Mouse (Mus musculus): Measurements from ENCODE around the gene Sbf2.
A peak's percentile ranks its signal among the peaks of the same experiment; 100 is the strongest.
"Not testable (repeated sequence)": the region's sequence is repeated elsewhere in the genome, so short reads cannot be mapped to it uniquely, and the experiment has no call there.

Sbf2 gene

DNA sequence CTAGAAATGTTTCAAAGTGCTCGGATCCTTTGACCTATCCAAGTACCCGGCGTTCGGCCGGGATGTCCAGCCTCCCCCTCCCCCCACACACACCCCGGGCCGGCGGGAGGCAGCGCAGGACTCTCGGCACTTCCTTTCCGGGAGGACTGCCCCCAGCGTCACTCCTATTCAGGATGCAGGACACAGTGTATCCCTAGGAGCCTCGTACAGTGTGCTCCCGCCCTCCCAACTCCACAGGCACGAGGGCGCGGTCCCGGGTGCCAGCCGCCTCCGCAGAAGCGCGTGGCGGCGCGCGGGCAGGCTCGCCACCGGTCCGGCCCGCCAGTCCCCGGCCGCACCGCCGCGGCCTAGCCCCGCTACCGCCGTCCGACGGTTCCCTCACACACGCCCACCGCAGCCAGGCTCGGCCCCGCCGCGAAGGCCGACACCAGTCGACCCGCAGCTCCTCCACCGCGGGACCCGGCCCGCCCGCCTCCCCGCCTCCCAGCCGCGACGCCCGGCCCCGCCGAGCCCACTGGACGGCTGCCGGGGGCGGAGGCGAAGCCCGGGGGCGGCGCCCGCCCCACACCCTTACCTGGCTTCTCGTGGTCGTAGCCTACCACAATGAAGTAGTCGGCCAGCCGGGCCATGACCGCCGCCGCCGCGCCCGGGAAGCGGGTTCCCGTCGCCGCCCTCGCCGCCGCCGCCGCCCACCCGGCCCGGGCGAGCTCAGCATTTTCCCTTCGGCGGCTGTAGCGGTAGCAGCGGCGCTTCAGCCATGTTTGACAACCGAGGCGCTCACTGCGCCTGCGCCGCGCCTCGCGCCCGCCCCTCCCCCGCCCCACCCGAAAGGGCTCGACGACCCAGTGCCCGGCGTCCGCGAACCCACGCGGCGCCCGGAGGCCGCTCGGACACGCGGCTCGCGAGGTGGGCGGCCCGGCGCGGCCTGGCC, at the start of gene Sbf2:
Gene Sbf2, minus strand, starts transcription at position 790 of the 931 bp plus-strand sequence.
- DNase-seq (ENCODE audit: low read depth), result no peak

DNA sequence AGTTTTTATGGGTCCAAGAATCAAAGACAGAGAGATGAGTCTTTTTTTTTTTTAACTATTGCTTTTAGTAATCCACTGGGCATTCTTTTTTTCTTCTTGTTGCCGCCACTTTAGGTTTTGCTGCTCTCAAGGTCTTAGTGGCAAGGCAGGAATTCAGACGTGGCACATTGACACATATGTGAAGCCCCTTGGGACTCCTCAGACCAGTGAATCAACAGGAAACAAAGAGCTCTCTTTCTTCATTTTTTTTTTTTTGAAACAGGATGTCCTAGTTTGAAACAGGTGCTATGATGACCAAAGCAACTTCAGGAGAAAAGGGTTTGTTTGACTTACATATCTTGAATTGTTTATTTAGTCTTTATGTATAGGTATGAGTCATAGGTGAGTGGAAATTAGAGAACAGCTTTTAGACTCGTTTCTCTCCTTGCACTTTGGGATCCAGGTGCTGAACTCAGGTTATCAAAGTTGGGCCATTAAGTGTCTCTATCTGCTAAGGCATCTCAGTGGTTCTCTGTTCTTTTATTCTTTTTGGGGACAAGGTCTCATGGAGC, 43.7 kb upstream of the Sbf2 start:
- DNase-seq (ENCODE audit: low read depth), result no peak

DNA sequence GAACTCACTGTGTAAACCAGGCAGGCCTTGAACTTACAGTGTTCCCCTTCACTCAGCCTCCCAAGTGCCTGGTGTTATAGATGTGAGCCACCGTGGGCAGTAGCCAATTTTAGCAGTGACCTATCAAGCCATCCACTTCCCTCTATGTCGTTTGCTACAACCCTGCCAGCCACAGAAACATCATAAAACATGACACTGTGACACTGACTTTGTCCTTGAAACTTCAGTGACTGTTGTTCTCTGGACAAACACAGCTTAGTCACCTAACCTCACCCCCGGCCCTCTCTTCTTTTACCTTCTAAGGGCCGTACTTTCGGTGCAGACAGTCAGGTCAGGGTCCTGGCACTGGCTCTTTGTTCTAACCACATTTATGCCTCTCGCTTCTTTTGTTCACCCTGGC, 41.2 kb upstream of the Sbf2 start:
- DNase-seq (ENCODE audit: low read depth), result no peak

DNA sequence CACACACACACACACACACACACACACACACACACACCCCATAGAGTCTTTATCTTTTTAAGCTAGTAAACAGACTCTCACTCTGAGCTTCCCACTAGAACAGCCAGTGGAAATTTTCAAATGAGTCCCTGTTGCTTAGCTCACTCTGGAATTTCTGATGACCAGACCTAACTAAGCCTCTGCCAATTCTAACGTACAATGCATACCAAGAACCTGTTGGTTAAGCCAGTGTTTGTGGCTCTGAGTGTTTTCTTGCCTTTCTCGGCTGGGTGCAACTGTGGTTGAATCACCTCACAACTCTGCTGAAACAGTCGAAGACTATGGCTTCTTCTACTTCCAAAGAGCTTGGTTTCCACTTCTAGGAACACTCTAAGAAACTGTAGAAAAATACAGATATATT, 40.5 kb upstream of the Sbf2 start:
- DNase-seq (ENCODE audit: low read depth), result peak; percentile 67

DNA sequence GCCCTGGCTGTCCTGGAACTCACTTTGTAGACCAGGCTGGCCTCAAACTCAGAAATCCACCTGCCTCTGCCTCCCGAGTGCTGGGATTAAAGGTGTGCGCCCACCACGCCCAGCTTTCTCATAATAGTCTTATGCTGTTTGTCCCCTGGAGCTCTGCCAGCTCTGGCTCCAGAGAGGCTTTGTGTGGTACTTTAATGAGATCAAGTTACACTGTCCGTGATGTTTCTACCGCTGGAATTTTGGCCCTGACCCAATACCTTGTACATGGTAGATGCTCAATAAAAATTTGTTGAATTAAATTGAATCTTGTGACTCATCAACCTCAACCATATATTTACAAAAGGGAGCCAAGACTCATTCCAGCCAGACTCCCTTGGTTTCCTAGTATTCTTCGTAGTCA, 36.4 kb upstream of the Sbf2 start:
- no peak for DNase-seq (ENCODE audit: low read depth)

DNA sequence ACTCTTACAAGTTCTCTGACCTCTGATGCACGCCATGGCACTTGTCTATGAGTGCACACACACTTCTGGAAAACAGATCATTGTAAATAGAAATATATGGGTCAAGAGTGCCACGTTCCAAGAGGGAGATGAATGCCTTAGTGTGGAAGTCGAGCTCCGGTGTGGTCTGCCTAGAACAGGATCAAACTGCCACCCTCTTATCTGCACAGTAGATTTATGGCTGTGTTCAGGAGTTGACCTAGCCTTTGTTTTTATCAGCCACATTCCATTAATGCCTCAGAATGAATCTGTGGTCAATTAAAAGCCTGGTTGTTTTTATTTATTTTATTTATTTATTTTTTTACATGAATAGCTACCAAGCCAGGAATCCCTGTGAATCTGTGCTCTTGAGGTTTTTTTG, 35.8 kb upstream of the Sbf2 start:
- no peak for DNase-seq (ENCODE audit: low read depth)

DNA sequence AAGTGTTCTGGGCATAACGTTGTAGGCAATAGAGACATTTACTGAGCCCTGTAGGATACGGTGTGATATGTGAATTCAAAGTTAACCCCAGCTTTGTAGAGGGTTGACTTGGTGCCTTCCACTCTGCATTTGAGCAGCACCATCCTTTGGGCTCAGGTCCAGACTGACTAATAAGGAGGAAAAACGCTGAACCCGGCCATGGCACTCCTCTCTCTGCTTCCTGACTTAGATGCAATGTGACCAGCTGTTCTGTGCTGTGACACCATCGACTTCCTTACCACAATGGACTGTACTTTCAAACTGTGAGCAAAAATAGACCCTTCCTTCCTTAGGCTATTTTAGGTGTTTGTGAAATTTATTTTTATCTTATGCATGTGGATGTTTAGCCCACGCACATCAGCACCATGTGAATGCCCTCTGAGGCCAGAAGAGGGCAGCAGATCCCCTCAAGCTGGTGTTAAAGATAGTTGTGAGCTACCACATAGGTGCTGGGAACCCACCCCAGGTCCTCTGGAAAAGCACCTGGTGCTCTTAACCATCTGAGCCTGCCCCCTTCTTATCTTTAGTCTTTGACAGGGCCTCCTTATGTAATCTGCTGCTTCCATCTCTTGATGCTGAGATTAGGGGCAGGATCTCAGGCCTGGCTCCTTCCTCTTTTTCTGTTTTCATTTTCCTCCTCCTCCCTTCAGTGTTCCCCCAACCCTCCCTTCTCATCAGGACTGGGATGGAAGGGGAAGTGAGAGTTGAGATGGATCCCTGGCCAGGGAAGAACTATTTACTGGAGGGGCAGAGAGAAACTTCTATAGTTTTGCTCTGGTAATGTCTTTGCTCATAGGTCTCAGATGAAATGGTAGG, 34.6 kb upstream of the Sbf2 start:
- no peak for DNase-seq (ENCODE audit: low read depth)

DNA sequence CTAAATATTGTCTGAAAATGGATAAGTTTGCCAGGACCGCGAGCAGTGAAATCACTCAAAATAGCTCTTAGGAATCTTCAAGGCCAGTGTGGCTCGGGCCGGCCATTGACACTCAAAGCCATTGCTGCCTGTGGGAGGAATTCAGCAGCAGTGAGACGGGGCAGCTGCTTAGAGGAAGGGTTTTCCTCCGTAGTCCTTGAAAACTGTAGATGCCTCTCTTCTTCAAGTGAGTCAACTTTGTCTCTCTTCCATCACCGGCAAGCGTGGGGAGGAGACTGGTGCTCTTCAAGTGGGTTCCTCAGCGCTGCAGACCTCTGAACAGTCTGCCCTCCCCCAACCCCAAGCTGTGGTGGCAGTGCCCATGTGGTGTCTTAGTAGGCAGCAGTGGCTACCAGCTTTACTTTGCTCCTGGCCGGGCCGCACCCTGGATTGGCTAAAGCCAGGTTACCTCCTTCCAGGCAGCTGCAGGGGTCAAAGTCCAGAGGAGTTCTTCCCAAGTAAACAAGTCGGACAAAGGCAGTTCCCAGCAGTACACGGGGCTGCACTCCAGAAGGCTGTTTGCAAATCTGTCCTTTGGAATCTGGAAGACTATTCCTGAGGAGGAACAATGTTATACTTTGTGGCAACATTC, 33.8 kb upstream of the Sbf2 start:
- no peak for DNase-seq (ENCODE audit: low read depth)

DNA sequence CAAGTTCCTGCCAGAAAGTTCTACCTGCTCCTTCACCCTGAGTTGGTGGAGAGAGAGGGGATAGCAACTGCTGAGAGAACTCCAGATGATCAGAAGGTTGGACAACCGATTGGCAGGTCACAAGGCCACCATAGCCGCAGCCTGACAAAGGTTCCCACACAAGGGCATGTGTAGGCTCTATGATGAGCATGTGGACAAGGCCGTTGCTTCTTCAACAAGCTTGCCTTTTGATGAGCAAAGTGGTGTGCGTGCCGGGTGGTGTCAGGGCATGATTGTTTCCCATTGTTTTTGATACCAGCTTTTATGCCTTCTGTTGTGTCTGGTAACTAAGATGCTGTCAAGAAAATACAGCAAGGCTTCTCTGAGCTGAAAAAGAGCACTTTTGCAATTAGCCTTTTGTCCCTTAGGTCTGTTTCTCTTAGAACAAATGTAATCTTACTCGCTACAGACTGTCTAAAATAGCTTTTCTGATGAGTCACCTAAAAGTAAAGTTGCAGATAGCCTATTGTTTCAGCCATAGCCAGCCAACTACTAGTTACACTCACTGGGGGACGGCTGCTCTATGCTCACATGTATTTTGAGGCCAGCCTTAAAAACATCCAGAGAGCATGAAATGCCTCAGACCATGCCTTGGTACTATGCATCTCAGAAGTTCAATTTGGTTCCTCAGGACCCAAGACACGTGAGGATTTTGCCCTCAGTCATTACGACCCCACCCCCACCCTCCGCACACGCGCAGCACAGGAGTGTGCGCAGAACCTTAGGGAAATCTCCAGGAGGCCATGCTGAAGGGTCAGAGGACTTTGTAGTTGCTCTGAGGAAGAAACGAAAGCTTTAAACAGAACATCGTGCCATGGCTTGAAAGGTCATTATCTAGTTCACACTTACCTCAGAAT, 33.1 kb upstream of the Sbf2 start:
- DNase-seq (ENCODE audit: low read depth), result no peak

DNA sequence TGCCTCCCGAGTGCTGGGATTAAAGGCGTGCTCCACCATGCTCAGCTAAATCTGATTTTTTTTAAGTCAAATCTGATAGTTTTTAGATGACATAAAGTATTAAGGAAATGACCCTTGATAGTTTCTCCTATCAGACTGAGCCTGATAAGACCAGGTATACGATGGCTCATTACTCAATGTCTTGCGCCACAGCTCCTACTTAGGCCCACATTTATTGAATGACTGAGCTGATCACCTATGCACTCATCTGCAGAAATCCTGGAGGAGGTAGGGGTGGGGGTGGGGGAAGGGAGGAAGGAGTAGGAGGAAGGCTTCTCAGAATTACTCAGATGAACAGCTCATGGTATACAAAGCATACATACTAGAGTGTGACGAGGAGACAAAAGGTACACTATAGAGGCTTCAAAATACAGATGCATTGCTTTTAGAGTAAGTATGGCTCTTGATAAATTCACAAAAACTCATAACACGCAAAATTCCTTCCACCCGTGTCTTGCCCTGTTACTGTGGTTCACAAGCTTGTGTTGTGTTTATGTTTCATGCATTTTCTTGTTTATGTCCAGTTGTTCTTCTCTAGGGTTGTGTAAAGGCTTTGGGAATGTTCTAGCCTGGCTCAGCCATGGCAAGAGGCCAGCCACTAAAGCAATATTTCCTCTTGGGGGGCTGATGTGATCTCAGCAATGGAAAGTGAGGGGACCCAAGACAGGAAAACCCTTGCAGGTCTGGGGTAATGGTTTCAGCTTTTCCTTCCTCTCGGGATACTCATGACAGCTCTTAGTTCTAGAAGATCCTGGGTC, 32.1 kb upstream of the Sbf2 start:
- DNase-seq (ENCODE audit: low read depth), result no peak

DNA sequence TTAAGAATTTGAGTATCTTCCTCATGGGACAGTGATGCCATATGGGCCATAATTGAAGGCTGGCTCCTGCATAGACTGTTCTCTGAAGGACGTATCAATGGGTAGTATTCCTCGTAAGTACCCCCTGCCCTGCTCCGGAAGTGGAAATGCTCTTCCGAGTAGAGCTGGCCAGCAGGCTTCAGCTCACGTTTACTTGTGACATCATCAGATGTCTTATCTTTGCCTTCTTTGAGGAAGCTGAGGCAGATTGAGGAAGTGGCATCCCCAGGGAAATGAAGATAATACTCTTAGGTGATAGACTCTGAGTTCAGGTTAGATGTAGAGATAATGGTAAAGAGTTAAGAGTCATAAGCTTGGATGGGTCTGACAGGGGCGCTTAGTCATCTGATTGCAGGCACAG, 31.1 kb upstream of the Sbf2 start:
- DNase-seq (ENCODE audit: low read depth), result no peak

DNA sequence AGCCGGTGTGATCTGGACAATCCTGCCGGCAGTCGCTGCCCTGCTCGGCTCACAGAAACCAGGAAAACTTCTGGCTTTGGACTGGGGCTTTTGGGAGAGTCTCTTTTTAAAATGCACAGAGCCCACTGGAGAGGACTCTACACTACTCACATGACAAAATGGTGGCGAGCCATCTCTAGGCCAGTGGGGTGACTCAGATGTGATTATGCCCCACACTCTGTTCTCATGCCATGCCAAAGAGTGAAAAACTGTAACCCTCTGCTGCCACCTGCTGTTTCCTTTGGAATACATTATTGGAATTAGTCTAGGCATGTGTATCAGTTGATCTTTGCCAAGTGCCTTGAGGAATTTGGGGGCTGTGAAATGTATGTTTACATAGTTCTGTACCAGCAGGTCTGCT, 30.6 kb upstream of the Sbf2 start:
- DNase-seq (ENCODE audit: low read depth), result peak; percentile 69

DNA sequence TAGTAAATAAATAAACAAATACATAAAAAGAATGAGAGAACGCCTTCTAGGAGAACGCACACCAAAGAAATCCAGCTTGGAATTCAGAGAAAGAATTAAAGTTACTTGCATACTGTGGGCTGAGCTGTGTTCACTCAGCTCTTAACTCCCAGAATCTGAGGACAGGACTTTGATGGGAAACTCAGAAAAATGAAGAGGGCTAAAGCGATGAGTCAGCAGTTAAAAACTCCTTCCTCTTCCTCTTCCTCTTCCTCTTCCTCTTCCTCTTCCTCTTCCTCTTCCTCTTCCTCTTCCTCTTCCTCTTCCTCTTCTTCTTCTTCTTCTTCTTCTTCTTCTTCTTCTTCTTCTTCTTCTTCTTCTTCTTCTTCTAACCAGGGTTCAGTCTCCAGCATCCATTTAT, 25.2 kb upstream of the Sbf2 start:
- DNase-seq (ENCODE audit: low read depth), result not testable (repeated sequence)

DNA sequence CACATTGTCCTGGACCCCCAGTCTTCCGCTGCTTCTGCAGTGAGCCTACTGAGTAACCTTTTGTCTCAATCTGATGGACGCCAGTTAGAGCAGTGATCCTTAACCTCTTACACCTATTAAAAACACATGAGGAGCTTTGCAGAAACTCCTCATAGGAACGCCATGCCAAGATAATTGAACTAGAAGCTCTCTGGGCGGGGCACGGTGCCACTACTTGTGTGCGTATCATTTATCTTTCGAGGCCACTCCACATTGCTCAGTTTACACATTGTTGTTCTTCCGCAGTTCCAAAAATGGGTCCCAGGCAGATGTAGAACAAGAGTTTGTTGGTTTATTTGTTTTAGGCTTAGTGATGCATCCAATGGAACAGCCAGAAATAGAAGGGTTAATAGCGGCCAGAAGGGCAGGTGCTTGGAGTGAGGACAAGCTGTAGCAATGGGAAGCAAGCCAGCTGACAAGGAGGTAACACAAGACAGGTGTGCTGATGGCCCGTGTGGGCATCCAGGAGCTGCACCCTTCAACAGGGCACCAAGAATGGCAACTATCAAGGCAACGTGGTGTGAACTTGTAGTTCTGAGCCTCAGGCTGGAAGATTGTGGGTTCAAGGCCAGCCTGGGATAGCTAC, 24.7 kb upstream of the Sbf2 start:
- no peak for DNase-seq (ENCODE audit: low read depth)

DNA sequence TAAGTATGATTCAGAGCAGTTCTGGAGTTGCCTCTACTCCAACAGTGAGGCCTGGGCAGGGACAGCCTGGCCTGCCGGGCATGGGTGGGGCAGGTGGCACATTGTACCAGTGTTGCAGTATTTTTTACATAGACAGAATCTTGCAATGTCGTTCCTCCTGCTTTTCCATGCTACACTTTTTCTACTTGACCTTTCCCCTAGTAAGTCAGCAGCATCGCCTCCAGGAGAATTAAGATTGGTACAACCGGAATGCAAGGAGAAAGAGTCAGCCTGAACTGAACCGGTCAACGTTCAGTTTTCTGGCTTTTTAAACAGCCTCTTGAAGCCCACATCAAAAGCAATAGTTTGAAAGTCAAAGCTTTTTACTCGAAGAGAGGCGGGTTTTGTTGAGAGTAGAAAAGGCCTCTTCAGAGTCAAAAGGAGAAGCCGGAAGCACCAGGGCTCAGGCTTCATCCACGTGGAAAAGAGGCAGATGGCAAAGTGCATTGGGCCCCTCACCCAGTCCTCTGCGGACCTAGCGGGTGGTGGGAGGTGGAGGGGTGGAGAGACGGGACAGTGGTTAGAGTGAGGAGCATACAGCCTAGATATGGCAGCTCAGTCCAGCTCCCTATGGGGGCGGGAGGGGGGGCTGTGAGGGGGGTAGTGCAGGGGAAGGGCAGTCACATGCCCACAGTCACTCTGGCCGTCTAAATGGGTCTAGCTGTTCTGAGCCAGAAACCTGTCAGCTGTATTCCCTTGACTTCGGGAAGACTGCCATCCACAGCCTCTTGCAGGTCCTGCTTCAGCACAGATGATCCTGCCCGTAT, 23.8 kb upstream of the Sbf2 start:
- no peak for DNase-seq (ENCODE audit: low read depth)

DNA sequence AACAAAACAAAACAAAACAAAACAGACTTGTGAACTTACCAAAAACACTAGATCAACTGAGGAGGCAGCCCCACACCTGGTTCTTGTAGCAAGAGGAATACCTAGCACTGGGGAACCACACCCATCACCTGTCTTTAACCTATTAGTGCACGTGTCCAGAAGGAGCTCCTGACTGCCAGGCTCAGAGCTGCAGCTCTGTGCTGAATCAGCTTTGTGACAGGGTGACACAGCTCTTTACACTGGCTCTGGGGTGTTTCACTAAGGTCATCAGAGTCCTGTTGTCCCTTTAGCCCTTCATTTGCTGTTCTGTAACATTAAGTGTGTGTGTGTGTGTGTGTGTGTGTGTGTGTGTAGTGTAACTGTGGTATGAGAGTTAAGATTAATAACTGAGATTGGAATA, 21.8 kb upstream of the Sbf2 start:
- no peak for DNase-seq (ENCODE audit: low read depth)

DNA sequence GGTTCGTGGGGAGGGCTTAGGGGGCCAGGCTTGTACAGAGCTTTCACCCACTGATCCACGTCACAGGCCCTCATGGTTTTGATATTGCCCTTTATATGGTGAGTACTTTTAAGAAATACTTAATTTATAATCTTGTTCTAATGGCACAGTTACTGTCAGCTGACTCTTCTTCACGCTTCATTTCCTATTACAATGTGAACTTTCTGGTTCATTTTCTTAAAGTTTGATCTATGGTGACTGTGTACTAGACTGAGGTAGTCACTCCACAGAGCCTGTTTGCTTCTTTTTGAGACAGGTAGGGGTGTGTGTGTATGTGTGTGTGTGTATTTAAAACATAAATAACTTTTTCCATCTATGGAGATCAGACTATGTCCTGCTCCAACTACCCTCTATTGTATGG, 21.2 kb upstream of the Sbf2 start:
- DNase-seq (ENCODE audit: low read depth), result no peak

DNA sequence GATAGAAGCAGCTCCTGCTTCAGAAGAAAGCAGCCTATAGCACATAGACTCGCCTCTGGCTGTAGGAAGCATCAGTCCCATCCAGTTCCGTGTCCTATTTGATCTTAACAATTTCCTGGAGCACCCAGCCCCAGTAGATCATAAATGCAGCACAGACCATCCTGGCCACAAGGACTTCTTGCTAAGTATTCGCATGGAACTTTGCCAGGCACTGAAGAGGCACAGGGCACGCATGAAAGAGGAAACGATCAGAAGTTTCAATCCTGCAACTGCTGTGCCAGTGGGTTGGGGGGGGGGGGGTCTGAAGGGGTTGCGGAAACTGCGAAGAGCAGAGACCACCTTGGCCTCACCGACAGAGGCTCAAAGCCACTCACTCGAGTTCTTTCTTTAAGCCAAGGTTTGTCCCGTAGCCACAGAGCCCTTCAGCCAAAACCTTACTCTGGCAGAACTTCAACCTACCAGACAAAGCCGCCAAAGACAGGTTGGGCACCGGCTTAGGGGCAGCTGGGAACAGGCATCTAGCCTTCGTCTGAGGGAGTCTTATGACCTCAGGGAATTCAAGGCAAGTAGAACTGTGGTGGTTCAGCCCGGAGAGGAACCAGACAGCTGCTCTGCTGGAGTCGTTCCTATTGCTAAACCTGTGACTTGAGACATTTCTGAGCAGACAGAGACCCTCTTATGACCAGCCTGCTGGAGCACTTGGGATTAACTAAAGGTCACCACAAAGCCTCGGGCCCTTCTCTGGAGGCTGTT, 16.6 kb upstream of the Sbf2 start:
- DNase-seq (ENCODE audit: low read depth), result peak; percentile 88
